Mouse (Mus musculus): ENCODE measurements around the gene Rrp9. TPM values are rescaled to one million over a fixed set of nuclear protein-coding genes. Genes with fewer than 3 reads are reported as not detected.

The Rrp9 gene
- total RNA-seq, 2 experiments from 2014 or later, result 35.4 to 38.3 TPM

DNA sequence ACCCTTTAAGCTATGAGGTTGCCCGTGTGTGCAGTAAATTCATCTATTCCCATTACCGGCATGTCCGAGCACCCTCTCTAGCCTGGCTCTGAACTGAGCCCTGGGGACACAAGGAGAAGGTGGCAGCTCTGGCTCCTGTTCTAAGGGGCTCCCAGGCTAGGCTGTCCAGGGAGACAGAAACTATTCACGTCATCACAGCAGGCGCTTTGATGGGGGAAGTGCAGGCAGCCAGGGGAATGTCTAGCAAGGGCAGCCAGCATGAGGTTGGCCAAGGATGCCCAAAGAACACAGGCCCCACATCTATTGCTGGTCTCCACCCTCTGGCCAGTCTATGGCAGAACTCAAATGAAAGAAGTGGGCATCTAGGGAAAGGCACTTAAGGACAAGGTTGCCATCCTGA is 17.8 kb upstream of the Rrp9 start:
- TF ChIP-seq CTCF (IDR thresholded peaks at IDR 0.05), result no peak
- no peak for DNase-seq (ENCODE audit: extremely low spot score in 1 of 2, low spot score in 2 of 2)
- no peak overlapping the region for H3K27ac ChIP-seq
- intact Hi-C loops (cut with DNase I), result no loop called here
- no peak overlapping the region for H3K4me3 ChIP-seq

DNA sequence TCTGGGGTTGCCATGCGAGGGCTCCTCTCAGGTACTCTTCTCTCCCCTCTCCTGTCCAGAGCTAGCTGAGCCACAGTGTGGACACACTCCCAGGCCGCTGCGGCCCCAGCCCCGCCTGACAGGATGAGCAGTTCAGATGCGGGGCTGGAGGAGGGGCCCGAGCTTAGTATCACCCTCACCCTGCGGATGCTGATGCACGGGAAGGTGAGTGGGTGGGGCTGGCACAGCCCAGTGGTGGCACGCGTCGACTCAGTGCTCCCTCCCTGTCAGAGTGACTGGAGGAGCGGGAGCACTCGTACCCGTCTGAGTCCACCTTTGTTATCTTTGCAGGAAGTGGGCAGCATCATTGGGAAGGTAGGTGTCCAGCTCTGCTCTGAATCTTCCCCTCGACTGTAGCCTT is 15.8 kb upstream of the Rrp9 start:
- DNase-seq (ENCODE audit: extremely low spot score in 1 of 2, low spot score in 2 of 2), result no peak
- intact Hi-C loops (cut with DNase I), result no loop called here
- Histone ChIP-seq H3K27ac (peak overlapping the region; percentile 19; the same call in 1 of the 2 replicates), H3K4me3 (no peak overlapping the region)
- TF ChIP-seq CTCF (IDR thresholded peaks at IDR 0.05), result no peak

DNA sequence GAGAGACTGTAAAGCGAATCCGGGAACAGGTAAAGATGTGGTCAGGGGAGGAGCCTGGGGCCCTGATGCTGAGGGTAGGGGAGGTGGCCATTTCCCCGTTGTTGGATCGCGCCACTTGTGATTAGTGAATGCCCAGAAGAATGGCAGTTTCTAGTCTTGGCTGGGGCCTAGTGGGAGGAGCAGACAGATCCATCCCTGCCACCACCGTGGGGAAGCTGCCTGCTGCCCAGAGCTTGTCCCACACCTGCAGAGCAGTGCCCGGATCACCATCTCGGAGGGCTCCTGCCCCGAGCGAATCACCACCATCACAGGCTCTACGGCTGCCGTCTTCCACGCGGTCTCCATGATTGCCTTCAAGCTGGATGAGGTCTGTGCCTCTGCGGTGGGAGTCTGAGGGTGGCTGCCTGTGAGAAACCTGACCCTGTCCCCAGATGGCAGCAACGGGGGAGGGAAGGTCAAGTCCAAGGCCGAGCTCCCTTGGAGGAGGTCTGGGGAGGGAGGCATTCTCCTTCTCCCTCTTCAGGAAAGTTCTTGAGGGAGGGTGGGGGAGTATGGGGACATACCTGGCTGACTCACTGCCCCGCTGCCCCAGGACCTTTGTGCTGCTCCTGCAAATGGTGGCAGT is 15.2 kb upstream of the Rrp9 start:
- Histone ChIP-seq H3K4me3 (no peak overlapping the region), H3K27ac (peak overlapping the region; percentile 47; the same call in 1 of the 2 replicates)
- no peak for DNase-seq (ENCODE audit: extremely low spot score in 1 of 2, low spot score in 2 of 2)
- TF ChIP-seq CTCF (IDR thresholded peaks at IDR 0.05), result no peak
- intact Hi-C loops (cut with DNase I), result no loop called here

DNA sequence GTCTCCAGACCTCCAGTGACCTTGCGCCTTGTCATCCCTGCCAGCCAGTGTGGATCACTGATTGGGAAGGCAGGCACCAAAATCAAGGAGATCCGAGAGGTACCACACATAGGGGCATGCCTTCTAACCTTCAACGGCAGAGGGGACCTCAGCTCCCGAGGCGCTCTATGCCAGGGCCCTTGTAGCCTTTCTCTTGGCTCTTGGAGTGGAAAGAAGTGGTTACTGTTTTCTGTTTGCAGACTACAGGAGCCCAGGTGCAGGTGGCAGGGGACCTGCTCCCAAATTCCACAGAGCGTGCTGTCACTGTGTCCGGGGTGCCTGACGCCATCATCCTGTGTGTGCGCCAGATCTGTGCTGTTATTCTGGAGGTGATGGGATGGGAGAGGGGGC is 14.7 kb upstream of the Rrp9 start:
- no peak for TF ChIP-seq CTCF (IDR thresholded peaks at IDR 0.05)
- peak overlapping the region; percentile 47; the same call in 1 of the 2 replicates for H3K27ac ChIP-seq
- no peak overlapping the region for H3K4me3 ChIP-seq
- intact Hi-C loops (cut with DNase I), result no loop called here
- DNase-seq (ENCODE audit: extremely low spot score in 1 of 2, low spot score in 2 of 2), result no peak

DNA sequence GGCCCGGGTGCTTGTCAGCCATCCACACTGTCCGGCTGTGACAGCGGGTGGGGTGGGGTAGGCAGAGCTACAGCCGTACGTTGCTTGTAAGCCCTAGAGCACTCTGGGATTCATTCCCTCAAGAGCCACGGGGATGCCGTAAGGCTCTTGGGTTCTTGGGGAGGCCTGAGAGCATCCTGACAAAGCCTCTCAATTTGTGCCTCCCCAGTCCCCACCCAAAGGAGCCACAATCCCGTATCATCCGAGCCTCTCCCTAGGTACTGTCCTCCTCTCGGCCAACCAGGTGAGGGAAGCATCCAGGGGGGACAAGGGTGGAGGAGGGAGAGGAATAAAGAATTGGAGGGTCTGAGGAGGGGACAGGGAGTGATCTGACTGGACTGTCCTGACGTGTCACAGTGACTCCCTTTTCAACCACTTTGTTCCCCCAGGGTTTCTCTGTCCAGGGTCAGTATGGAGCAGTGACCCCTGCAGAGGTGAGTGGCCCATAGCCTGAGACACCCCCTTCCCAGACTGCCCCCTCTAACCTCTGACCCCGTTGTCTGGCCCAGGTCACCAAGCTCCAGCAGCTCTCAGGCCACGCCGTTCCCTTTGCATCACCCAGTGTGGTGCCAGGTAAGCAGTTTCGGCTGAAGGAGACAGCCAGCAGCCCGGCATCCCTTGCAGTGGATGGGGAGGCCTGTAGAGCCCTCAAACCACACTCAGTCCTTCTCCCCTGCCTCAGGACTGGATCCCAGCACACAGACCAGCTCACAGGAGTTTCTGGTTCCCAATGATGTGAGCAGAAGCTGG is 13.9 kb upstream of the Rrp9 start:
- no peak overlapping the region for H3K4me3 ChIP-seq
- intact Hi-C loops (cut with DNase I), result no loop called here
- no peak for DNase-seq (ENCODE audit: extremely low spot score in 1 of 2, low spot score in 2 of 2)
- TF ChIP-seq CTCF (IDR thresholded peaks at IDR 0.05), result no peak
- H3K27ac ChIP-seq, result no peak overlapping the region; the same call in 1 of the 2 replicates

DNA sequence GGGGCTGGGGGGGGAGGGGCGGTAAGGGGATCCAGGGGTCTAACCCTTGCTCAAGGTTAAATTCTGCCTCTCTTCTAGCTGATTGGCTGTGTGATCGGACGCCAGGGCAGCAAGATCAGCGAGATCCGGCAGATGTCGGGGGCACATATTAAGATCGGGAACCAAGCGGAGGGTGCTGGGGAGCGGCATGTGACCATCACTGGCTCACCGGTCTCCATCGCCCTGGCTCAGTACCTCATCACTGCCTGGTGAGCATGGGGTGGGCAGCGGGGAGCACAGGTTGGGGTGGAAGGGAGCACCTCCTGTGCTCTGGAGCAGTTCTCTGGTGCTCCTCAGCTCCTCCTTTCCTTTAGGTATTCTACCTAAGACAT is 13.3 kb upstream of the Rrp9 start:
- no peak overlapping the region for H3K27ac ChIP-seq
- intact Hi-C loops (cut with DNase I), result no loop called here

DNA sequence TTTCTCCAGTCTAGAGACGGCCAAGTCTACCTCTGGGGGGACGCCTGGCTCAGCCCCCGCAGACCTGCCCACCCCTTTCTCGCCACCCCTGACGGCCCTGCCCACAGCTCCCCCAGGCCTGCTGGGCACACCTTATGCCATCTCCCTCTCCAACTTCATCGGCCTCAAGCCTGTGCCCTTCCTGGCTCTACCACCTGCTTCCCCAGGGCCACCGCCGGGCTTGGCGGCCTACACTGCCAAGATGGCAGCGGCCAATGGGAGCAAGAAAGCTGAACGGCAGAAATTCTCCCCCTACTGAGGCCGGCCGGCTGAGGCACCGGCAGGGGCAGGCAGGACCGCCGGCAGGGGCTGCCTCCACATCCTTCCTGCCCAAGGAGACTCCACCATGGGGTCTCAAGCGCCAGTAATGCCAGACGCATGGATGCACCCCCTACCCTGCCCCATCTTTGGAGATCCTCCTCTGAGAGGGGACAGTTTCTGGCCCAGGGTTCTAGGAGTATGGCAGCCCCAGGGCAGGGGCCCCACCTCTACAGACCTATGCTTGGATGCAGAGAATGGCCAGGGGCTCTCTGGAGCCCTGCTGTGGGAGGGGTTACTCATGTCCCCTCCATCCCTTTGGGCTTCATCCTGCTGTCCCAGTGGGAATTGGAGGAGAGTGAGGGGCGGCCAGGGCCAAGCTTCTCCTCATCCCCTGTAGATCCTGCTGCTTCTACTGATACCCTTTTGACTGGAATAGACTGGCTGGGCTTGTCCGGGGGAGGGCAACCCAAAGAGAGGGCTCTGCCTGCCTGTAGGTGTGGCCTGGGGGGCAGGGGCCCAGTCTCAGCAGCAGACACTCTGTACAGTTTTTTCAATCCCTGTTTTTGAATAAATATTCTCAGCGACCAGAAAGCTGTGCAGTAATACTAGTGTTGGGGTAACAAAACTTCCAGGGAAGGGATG is 12.4 kb upstream of the Rrp9 start:
- intact Hi-C loops (cut with DNase I), result no loop called here
- no peak overlapping the region for H3K27ac ChIP-seq
- DNase-seq (ENCODE audit: extremely low spot score in 1 of 2, low spot score in 2 of 2), result no peak
- no peak overlapping the region for H3K4me3 ChIP-seq
- TF ChIP-seq CTCF (IDR thresholded peaks at IDR 0.05), result no peak

More for the DNA sequence above, 13.3 kb upstream of the Rrp9 start:
- no peak for TF ChIP-seq CTCF (IDR thresholded peaks at IDR 0.05)
- H3K4me3 ChIP-seq, result no peak overlapping the region
- no peak for DNase-seq (ENCODE audit: extremely low spot score in 1 of 2, low spot score in 2 of 2)

DNA sequence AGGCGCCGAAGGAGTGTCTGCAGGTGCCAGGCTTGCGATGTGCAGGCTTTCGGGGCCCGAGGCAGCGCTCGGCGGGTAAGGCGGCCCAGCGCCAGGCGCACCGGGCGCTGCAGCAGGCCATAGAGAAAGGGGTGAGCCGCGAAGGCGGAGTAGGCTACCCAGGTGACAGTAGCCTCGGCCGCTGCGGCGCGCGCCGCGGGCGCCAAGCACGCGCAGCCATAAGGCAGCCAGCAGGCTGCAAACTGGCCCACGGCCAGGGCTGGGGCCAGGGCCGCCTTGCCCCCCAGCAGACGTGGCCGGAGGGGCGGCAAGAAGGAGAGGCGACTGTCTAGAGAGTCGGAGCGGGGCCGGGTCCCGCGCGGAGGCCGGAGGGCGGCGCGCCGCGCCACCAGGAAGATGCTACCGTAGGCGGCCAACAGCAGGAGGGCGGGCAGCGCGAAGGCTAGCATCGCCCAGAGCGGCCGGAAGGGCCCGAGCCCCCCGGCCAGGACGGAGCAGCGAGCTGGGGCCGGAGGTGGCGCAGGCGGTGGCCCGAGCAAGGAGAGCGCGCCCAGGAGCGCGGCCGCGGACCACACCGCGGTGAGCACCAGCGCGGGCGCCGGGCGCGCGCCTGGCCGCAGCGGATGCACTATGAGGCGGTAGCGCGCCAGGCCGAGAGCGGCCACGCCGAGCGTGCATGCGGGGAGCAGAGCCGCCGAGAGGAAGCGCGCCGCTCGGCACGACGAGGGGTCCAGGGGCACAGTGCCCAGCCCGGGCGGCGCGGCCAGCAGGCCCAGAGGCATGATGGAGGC is 10.8 kb upstream of the Rrp9 start:
- peak; percentile 76 to 81 for DNase-seq (ENCODE audit: extremely low spot score in 1 of 2, low spot score in 2 of 2)
- intact Hi-C loops (cut with DNase I), result no loop called here
- no peak for TF ChIP-seq CTCF (IDR thresholded peaks at IDR 0.05)
- Histone ChIP-seq H3K4me3 (peak overlapping the region; percentile 60), H3K27ac (peak overlapping the region; percentile 99)

DNA sequence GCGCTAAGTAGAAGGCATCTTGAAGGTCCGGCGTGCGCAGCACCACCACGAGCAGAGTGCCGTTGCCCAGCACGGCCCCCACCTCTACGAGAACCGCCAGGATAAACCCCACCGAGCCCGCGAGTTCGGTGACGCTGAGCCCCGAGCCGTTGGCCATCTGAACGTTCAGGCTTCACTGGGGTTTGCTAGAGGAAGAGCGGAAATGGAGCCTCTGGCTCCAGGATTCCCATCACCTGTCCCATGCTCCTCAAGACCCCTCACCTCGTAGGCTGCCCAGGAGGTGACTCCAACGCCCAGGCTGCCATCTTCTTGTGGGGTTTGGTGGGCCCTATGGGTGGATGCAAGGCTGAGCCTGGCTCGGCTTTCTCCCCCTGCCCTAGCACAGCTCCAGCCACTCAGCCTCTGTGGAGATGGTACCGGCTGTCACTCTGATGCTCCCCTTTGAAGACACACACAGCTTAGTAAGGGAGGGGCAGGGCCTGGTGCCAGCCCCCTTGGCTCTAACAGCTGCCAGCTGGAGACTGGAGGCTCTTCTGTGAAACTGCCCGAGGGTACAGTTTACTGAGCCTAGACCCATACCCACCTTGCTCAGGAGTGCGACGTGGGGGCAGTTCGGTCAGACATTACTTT is 10.1 kb upstream of the Rrp9 start, which contains the start of gene Gpr62:
Gpr62 (minus strand) TSS at position 368 of the 630 bp plus-strand sequence.
- DNase-seq (ENCODE audit: extremely low spot score in 1 of 2, low spot score in 2 of 2), result peak in 1 of 2 experiments; percentile 48
- no peak for TF ChIP-seq CTCF (IDR thresholded peaks at IDR 0.05)
- Histone ChIP-seq H3K27ac (peak within 1 kb of the TSS; percentile 99), H3K4me3 (peak within 1 kb of the TSS; percentile 60)
- intact Hi-C loops (cut with DNase I), result no loop called here

DNA sequence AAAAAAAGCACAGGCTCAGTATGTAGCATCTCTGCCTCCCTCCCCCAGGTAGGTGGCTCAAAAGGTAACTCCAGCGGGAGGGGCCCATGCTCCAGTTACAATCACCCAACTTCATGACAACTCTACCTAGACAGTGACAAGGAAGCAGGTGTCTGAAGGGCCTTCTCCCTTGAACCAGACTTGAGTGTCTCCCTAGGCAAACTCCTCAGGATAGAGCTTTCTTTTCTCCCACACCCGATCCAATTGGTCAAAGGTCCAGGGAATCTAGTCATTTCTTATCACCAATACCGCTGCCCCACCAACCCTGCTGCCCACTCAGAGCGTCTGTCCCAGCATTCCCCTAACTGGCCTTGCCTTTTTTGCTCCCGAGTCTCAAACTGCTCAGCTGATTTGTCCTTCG is 9.0 kb upstream of the Rrp9 start:
- intact Hi-C loops (cut with DNase I), result no loop called here
- Histone ChIP-seq H3K27ac (no peak overlapping the region), H3K4me3 (no peak overlapping the region)
- DNase-seq (ENCODE audit: extremely low spot score in 1 of 2, low spot score in 2 of 2), result no peak
- TF ChIP-seq CTCF (IDR thresholded peaks at IDR 0.05), result no peak

DNA sequence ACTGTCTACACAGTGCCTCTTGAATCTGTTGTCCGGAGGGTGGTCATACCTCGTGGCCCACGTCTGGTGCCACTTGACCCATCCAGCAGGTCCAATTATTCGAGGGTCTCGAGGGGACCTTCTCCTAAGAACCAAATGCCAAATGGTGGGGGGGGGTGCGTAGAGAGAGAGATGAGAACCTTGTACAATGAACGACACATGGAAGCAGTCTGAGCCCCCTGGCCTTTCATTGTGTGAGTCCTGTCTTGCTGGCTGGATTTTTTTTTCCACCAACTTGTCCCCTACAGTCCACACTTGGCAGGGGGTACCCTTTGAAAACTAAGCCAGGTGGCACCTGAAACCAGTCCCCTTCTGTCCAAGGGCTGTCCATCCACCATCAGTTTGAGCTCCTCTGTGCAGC is 8.0 kb upstream of the Rrp9 start:
- Histone ChIP-seq H3K27ac (no peak overlapping the region), H3K4me3 (no peak overlapping the region)
- TF ChIP-seq CTCF (IDR thresholded peaks at IDR 0.05), result no peak
- no peak for DNase-seq (ENCODE audit: extremely low spot score in 1 of 2, low spot score in 2 of 2)
- intact Hi-C loops (cut with DNase I), result no loop called here

Data from left cerebral cortex, adult 2 months (tissue).